Mouse (Mus musculus): ENCODE data around the gene Lcp2.
A peak's percentile ranks its signal among the peaks of the same experiment; 100 is the strongest.

The Lcp2 gene

DNA sequence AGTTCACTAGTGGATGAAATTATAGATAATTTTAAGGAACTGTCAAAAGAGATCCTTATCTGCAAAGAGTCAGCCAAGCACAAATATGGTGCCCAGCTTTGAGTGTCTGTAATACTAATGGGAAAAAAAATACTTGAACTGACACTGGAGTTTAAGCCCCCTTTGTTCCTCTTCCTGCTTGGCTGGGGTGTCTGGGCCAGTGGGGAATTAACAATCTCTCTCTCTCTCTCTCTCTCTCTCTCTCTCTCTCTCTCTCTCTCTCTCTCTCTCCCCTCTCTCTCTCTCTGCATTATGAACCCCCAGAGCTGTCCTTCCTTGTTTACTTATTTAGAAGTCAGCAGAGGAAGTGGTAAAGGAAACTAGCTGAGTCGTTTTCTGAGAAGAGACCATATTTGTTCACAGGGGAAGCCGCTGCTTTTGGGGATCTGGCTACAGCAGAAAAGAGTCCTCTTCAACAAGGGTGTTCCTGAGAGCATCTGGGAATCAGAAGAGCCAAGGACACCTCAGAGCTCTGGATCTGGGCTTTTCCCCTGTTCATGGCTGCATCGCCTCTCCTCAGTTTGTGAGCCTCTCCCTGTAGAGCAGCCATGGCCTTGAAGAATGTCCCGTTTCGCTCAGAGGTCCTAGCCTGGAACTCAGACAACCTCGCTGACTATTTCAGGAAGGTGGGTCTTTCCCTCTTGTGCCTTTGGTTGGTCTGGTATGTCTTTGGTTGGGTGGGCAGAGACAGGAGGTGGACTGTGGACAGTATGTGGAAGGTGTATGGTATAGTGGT, at the start of gene Lcp2:
Gene Lcp2, plus strand, starts transcription at position 154 of the 775 bp plus-strand sequence.
- peak; percentile 50 to 58 for DNase-seq (ENCODE audit: low spot score in 2 of 2)

DNA sequence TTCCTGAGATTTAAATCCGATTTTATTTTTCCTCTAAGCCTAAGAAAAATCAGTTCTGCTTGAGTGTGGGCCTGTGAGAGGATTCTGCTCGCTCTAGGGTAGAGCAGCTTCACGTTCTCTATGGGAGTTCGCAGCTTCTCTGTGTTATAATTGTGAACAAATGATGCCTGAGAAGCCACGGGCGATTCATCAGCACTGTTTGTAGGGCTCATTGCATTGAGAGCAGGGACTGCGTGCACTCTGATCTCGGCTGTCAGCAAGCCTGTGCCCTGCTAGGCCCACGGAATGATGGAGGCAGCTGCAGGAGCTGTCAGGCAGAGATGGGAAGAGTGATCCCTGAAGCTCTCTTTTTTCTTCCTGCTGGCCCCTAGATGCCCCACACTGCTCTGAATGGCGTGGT, 48.5 kb upstream of the Lcp2 start:
- DNase-seq (ENCODE audit: low spot score in 2 of 2), result no peak

DNA sequence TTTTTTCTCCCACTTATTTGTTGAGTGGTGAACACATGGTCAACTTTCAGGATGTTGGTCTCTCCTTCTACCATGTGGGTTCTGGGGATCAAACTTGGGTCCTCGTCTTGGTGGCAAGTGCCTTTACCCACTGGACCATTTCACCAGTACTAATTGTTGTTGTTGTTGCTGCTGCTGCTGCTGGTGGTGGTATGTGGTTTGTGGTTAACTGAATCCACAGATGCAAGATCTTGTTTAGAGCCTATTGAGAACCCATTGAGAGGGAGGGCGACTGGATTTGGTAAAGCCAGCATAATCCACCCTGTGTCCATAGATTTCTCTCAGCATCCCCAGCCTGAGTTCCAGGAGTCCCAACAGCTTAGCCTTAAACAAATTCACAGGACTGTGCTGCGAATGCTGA, 46.3 kb upstream of the Lcp2 start:
- DNase-seq (ENCODE audit: low spot score in 2 of 2), result no peak

DNA sequence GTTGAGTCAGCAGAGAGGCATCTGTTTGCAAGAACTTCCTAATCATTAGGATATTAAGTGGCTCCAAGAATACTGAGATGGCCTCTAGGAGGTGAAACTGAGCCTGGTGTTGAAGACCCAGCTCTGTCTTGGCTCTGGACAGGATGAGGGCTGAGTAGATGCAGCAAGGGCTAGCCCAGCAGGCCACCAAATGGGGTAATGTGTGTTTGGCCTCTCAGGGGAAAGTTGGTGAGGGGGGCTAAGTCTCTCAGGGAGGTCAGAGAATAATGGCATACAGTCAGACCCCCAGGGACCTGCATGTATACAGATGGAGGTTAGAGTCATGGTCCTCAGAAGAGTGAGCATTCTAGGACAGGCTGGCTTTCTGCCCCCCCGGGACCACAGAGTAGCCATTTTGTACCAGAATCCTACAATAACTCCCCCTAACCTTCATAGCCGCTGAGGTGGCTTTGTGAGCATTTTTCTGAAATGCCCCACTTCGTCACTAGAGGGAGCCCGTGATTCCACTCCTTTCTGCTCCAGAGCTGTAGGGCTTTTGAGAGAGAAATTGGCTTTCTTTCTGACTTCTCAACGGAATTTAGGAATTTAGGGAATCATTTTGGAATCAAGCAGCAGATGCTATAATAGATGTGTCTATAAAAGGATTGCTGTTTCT, 44.7 kb upstream of the Lcp2 start:
- peak; percentile 61 to 77 for DNase-seq (ENCODE audit: low spot score in 2 of 2)

DNA sequence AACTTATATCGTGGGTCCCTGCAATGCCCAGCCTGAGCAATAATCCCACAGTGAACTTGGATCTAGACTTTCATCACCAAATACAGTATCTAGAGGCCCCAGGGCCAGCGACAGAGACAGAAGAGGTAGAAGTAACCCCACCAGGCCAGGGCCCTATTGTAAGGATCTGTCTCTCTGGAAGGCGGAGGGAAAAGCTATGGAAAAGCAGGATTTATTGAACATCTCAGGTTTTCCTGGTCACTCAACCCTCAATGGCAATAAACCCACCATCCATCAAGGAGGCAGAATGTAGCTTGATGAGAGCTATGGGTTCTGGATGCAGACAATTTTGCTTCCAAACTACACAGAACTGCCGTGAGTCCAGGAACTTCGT, 44.1 kb upstream of the Lcp2 start:
- no peak for DNase-seq (ENCODE audit: low spot score in 2 of 2)

DNA sequence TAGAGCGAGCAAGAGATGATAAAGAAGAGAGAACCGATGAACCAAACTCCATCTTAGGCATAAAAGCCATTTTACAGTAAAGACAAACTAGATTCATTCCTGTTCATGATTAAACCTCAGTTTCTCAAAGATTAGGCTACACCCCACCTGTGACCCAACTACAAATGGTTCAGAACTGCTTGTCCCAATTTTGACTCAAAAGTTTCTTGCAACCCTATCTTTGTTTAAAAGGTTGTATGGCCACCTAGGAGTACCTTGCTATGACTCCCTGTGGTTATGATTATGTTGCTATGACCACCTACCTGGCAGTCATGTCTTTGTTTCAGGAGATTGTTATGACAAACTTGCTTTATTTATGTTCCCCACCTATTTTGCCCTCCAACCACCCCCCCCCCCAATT, 39.1 kb upstream of the Lcp2 start:
- no peak for DNase-seq (ENCODE audit: low spot score in 2 of 2)

DNA sequence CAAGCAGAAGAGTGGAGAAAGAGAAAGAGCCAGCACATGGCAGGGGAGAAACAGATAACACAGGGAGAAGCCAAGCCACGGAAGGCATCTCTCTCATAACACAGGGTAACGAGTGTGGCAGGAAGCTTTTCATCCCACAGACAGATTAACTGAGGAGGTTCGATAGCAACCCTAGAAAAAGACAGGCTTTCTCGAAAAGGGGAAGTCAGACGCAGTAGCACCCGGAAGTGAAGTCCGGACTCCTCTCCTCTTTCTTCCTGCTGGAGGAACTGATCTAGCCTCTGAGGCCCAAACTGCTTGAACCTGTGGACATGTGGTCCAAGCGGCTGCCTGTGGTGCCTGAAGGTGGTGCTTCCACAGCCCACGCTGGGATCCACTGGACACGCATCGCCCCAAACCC, 38.5 kb upstream of the Lcp2 start:
- peak; percentile 57 to 61 for DNase-seq (ENCODE audit: low spot score in 2 of 2)

DNA sequence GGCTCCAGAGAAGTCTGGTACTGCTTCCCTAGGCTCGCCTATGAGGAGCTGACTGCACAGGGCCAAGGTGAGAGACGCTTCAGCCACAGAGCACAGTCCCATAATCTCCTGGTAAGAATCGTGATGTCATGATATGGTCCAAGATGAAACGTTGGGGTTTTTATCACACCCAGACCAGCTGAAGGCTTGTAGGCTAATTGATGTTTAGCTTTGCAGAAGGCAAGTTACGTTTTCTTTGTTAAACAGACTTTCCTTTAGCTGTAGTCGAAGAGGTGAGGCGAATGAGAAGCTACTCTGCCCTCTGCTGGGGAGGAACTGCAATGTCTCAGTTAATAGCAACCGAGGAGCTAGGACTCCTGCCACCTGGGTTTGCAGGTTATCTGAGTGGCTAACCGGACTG, 38.0 kb upstream of the Lcp2 start:
- DNase-seq (ENCODE audit: low spot score in 2 of 2), result peak; percentile 80 to 86

DNA sequence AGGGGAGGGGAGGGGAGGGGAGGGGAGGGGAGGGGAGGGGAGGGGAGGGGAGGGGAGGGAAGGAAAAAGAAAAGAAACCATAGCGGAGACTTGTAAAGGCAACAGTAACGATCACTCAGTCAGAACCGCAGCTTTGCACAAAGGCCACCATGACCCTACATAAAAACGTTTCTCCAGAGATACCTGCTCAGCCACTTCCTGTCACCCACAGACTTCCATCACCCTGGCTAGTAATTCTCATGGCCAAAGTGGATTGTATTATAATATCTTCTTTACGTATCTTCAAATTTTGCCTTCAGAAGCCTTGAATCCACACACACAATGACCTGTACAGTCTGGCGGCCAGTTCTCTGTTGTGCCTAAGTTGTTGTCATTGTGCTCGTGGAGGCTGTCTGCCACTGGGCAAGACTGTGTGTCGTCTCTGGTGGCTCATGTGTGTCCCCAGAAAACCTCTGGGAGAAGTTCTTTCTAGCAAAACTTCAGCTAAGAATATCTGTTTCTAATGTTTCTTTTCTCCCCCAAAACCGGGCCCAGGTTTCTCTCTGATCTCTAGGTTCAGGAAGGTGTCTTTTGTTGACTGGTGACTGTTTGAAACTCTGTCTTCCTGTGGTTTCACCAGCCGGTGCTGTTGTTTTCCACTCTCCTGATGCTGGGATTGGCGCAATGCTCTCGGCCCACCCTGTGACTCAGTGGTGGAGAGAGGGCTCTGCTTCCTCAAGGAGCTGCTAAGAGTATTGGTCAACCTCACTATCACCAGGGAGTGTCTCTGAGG, 37.2 kb upstream of the Lcp2 start:
- peak; percentile 36 to 40 for DNase-seq (ENCODE audit: low spot score in 2 of 2)

DNA sequence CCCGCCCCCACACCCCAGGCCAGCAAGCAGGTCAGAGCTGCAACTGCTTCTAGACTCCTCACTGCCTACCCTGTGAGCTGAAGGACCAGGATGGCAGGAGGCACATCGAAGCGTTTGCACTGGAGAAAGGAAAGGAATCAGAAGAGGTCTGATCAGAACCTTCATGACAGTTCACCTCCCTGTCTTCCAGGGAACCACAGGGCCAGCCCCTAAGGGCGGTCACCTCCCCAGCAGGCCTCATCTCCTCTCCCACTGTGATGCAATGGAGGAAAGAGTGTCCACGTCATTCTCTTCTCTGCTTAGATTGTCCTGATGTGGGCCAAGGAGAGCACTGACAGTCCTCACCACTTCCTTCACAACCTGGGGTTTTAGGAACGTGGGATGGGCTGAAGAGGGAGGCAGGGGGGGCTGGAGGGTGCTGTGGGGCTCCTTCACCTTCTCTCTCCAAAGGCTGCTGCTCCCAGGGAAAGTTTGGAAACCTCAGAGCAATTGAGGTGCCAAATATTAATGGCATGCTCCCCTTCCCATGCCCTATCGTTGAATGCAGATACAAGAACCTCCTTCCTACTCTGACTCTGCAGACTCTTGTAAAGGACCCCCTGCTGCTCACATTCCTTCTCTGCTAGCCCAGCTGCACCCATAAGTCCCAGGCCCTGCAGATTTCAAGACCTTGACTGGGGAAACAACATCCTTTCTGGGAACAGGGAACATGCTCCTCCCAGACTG, 36.4 kb upstream of the Lcp2 start:
- peak in 1 of 2 experiments; percentile 20 for DNase-seq (ENCODE audit: low spot score in 2 of 2)

DNA sequence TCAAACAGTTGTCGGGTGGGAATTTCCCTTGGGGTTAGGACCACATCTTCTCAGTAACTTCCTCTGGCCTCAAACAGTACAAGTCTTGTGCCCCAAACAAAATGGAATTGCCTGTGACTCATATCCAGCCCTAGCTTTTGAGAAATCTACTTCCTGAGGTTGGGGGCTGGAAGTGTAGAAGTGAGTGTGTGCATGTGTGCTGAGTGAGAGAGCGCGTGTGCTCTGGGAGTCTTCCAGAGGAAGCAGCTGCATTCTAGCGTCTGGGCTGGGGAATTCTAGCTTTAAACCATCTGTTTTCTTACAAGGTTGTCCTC, 35.9 kb upstream of the Lcp2 start:
- peak in 1 of 2 experiments; percentile 30 for DNase-seq (ENCODE audit: low spot score in 2 of 2)

DNA sequence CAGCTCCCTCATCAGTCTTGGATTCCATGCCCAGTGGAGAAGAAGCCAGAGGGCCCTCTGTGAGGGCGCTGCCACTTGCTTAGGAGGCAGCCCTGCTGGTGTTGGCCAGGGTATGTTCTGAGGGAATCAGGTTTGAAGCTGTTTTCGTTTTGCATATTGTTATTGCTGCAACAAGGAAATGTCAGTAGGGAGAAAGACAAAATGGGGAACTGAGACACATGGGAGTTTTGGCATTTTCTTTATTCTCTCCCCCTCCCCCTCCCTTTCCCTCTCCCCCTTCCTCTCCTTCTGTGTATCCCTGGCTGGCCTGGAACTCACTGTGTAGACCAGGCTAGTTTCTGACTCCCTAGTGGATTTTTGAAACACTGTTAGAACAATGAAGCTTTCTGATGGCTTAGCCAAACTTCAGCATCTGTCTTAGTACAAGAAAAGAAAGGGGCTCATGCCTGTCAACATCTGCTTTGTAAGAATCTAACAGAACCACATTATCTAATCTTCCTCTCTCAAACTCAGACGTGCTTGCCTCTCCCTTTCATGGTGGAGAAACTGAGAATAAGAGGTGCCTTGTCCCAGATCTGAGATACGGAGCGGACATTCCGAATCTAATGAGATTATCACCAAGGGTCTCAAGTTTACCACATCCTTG, 34.6 kb upstream of the Lcp2 start:
- DNase-seq (ENCODE audit: low spot score in 2 of 2), result no peak

DNA sequence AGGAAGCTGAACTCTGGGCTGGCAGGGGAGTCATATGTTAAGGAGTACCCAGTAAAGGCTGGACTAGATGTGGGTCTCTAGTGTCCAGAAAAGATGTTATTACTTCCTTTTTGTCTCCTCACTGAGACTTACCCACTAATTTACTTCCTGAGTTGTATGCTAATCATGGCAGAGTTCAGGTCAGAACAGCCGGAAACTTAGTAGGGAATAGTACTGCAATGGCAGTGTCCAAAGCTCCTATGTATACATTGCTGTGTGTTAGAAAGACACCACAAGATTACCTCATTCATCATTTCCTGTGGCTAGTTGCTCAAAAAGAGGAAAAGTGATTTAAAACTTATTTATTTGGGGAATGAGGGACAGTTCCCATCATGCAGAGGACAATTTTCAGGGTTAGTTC, 21.6 kb upstream of the Lcp2 start:
- DNase-seq (ENCODE audit: low spot score in 2 of 2), result no peak

DNA sequence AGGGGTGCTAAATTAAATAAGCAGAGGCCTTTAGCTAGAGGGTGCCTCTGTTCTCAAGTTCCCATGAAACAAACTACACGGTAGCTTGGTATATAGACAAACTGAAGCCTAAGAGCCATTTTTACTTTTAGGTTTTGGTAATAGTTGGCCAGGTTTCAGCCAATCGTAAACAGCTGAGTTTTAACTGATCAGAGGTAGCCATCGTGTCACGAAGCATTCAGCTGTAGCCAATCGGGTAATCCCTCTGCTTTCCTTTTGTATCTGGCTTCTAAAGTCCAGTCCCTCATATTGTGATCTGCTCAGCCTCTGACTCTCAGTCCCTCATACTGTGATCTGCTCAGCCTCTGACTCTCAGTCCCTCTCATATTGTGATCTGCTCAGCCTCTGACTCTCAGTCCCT, 17.1 kb upstream of the Lcp2 start:
- DNase-seq (ENCODE audit: low spot score in 2 of 2), result no peak

DNA sequence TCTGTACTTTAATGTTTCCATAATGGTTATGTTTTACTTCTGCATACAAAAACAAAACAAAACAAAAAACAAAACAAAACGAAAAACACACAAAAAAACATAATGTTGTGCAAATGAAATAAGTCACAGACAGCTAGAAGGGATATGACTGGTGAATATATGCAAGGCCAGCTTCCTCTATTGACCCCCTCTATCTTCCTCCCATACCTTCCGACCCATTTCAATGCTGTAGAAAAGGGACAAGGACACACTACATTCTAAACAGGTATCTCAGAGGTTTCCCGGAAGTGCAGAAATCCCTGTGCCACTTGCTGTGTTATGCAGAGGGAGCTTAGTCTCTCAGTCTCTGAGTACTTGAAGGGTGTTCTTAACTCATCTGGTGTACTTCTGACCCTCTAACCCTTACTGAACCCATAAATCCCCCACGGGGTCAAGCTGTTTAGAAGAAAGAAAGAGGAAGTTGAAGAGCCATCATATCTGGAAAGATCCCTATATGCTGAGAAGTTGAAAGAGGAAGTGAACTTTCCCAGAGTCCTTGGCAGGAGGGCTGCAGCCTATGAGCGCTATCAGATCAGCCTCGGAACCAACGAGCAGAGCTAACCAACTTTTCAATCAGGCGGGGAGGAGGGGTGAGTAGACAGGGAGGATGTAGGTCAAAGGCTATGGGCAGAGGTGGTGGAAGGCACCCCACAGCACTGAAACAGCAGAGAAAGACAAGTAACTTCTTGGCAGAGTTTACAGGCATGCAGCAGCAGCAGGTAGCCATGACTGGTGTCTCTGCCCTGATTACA, 15.5 kb upstream of the Lcp2 start:
- DNase-seq (ENCODE audit: low spot score in 2 of 2), result peak; percentile 61 to 68

DNA sequence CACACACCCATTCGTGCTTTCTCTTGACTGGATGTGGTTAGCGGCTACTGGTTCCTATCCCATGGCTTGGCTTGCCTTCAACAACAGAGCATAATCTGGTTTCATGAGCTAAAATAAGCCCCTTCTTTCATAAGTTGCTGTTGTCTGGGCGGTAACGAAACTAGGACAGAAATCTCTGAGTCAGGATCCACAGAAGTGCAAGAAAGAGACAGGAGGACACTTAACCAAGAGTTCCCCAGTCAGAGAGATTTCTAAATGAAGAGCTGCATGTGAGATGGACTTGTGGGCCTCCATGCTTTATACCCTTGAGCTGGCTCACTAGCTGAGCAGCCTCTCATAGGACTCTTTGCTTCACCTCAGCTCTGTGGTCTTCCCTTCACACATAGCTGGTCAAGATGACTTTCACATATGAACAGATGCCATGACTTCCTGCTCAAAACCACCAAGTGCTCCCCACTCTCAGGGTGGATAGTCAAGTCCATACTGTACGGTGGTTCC, 12.7 kb upstream of the Lcp2 start:
- no peak for DNase-seq (ENCODE audit: low spot score in 2 of 2)

DNA sequence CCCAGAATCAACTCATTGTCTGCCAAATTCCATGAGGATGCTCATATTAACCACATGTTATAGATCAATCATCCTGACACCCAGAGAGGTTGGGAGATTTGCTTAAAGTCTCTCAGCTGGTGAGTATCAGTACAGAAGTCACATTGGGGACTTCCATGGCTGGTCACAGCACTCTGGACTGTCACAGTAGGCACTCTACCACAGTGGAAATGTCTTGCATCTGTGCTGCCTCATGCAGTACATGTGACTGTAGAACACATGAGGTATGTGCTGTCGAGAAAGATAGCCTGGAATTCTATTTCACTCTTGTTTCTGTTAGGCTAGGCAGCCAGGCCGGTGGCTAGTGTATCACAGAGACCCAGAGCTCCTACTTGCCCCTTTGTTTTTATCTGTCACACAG, 11.9 kb upstream of the Lcp2 start:
- no peak for DNase-seq (ENCODE audit: low spot score in 2 of 2)

DNA sequence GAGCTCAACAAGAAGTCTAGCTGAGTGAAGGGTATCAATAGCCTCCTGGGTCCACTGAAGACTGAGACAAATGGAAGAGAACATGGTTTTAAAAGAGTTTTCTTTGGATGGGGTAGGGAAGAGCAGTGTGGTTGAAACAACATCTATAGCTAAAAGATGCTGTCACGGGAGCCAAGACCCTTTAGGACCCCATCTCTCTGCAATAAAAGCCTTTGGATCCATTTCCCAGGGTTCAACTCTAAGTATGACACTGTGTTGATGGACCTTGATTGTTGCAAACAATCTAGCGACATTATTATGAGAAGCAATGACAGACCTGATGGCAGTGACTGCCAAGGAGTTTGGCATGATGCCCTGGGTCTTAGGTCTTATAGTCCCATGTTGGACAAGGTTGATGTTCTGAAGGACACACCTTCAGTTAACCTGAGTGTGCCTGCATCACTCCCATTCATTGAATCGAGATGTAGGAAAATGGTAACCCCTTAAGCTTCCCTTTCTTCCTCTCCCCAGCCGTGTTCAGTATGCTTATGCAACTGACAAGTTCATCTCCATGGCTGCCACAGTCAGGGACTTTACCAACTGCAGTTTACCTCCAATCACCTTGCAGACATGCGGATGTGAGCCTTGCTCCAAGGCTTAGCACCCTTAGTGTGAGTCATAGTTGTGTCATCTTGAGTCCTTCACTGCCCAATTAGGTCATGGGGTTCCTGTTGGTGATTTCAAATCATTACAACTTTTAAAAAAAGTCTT, 10.6 kb upstream of the Lcp2 start:
- DNase-seq (ENCODE audit: low spot score in 2 of 2), result no peak

DNA sequence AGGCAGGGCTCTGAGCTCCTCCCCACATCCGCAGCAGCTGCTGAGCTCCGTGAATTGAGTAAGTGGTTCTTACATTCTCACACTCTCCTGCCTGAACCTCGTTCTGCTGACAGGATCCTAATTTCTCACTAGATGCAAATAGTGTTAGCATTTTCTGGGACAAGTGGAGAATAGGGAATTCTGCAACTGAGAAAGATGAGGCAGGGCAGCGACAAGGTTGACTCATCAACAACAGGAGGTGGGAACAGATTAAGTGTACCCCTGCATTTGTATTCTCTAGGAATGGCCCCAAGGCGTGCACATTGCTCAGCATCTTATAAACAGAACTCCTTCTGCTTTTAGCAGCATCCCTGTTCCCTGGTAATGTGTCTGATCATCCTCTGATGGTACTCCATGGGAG, 6.7 kb upstream of the Lcp2 start:
- no peak for DNase-seq (ENCODE audit: low spot score in 2 of 2)

DNA sequence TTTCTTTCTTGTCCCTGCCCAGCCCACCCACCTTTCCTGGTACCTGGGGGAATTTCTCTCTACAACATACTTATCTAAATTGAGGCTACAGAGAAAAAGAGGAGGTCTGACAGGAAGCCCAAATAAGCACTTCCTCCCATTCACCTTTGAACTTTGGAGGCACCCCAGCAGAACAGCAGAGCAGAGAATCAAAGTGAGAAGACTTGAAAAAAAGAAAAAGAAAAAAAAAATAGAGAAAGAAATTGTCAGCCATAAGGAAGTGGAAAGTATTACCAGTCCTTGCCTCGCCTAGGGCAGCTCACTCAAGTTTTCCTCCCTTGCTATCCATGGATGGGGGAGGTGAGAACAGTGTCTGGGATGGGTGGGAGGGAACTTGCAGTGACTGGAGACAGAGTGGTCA, 3.9 kb upstream of the Lcp2 start:
- peak; percentile 64 to 74 for DNase-seq (ENCODE audit: low spot score in 2 of 2)

All from thymus, postnatal 10 days (tissue).